Mouse (Mus musculus) T-helper 1 cell (primary cell): Measurements from ENCODE around the gene Stra6l.

Experiments
- in situ Hi-C: fragments of 300-600 bp; cut with MboI, MseI; formaldehyde crosslinking; loops from one replicate; pipeline ENCODE4 v1.15.1; 2025; ENCODE audit warnings: high pct_unique_total_duplicates

Stra6l gene

DNA sequence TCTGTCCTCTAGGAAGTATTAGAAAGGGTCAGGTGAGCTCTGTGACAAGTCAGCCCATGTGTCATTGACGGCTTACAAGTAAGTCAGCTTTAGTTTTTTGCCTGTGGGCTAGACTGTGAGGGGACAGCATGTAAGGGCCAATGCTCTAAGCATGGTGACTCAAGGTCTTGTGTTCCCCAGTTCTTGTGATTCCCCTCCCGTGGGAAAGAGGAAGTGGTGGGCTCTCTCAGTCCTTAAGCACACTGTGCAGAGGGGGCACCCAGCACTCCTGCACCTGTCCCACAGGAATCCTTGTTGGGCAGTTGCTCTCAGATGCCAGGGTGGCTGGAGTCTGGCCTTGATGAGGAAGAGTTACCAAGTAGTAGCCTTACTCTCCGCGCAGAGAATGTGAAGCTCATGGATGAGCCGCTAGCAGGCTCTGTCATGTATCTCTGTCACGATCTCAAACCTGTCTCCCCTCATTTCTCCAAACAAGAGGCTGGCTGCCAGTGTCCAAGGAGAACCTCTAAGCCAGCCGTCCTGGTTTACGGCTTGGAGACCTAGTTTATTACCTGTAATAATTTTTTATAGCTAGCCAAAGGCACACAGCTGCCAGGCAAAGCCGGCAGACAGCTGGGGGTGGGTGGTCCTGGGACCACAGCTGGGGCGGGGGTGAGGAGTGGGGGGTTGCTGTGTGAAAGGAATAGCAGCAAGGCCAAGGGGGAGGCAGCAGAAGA is at the start of gene Stra6l:
TSS of gene Stra6l (plus strand) at position 556 of the 716 bp plus-strand sequence.
- in situ Hi-C loops = no loop called here

DNA sequence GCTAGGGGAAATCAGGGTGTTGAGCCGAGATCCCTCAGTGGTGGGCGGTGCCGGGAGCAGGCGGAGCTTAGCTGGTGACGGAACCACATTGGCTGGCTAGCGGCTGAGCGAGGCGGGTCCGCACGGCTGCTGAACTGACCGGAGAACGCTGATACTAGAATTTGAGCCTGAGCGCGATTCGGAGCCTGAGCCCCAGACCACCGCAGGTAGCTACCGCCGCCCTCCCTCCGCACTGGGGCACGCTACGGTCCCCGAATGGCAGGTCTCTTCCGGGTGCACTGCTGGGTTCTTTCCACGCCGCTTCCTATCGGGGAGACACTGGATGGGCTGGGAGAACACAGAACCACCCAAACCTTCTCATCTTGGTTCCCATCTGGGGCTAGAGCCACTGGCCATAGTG is 49.5 kb upstream of the Stra6l start, which contains the start of gene Aldh1b1:
TSS of gene Aldh1b1 (plus strand) at position 59 of the 400 bp plus-strand sequence.
- in situ Hi-C loops = no loop called here

DNA sequence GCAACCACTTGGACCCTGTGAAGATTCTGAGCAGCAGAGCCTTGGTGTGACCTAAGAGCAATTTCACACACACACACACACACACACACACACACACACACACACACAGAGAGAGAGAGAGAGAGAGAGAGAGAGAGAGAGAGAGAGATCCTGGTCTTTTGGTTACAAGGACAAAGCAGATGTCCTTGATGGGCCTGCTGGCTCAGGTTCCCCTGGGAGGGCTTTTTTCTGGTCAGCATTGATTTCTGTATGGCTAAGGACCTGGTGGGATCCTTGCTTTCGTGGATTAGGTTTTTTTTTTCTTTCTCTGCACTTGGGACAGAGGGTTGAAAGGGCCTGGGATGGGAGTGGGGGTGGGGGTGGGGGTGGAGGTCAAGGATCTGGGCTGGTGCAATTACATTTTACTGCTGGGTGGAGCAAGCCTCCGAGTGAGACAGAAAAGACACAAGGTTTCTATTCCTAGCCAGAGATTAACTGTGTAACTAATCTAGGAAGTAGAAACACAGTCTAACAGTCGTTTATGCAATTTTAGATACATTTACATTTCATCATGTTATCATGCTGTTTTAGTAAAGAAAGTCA is 48.4 kb upstream of the Stra6l start:
- in situ Hi-C loops = no loop called here

DNA sequence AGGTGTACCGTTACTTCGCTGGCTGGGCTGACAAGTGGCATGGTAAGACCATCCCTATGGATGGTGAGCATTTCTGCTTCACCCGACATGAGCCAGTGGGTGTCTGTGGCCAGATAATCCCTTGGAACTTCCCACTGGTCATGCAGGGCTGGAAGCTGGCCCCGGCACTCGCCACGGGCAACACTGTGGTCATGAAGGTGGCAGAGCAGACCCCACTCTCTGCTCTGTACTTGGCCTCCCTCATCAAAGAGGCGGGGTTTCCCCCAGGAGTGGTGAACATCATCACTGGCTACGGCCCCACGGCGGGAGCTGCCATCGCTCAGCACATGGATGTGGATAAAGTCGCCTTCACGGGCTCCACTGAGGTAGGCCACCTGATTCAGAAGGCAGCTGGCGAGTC is 45.6 kb upstream of the Stra6l start:
- in situ Hi-C loops = no loop called here

DNA sequence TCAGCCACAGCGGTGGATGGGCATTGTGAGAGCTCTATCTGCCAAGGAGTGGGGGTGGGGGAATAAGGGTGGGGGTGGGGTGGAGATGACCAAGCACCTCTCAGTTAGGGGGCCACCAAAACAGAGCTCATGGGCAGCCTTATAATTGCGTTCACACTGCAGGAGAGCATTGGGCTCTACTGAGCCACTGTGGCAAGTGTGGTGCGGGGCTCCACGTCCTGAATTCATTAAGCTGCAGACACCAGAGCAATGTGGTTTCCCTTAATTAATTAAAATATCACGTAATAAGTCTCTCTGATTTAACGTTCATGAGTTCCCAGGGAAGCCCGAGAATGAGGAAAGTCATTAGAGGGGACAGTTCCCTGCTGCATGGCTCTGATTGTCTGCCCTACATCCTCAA is 40.4 kb upstream of the Stra6l start:
- in situ Hi-C loops = no loop called here

DNA sequence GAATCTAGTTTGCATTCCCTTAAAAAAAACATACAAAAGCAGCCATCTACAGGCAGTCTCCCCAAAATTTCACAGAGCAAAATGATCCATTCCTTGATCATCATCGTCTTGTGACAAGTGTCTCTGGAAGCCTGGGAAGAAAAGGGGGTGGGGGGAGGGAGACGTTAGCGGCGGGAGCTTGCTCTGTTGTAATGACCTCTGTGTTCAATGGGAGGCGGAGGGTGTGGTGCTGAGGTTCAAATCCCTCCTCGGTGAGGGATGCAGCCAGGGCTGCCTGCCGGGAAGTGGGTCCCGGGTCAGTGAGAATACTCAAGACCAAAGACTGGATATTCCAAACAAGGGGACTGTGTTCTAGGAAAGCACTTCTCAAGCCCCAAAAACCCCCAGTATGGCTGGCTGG is 37.2 kb upstream of the Stra6l start:
- in situ Hi-C loops = no loop called here

DNA sequence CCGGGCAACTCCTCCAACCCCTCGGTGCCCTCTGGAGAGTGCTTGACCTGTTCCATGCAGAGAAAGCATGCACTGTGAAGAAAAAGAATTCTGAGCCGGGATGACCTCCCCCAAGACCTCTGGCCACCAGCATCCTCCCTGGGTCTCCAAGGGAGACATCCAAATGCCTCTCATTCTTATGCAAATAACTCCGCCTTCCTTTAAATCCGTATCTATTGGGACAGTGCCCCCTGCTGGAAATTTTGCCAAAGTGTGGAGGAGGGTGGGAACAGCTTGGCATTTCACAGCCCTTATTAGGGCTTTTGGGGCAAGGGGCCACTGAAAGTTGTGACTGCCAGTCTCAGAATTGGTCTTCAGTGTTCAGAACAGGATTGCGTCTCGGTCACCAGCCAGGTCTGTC is 32.9 kb upstream of the Stra6l start:
- in situ Hi-C loops = no loop called here

DNA sequence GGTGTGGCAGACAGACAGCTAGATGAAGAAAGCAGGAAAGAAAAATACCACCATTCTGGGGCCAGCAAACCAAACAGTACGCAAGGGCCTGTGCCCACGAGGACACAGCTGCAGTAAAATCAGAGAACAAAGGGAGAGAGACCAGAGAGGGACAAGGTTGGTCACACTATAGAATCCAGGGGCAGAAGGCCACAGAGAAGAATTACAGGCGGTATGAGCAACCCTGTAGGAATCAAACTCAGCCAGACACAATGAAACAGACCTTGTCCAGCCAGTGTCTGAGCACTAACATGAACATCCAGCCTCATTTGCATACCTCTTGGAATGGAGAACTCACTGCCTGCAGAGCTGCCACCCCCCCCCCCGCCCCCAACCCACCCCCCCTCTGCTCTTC is 29.7 kb upstream of the Stra6l start:
- in situ Hi-C loops = no loop called here

DNA sequence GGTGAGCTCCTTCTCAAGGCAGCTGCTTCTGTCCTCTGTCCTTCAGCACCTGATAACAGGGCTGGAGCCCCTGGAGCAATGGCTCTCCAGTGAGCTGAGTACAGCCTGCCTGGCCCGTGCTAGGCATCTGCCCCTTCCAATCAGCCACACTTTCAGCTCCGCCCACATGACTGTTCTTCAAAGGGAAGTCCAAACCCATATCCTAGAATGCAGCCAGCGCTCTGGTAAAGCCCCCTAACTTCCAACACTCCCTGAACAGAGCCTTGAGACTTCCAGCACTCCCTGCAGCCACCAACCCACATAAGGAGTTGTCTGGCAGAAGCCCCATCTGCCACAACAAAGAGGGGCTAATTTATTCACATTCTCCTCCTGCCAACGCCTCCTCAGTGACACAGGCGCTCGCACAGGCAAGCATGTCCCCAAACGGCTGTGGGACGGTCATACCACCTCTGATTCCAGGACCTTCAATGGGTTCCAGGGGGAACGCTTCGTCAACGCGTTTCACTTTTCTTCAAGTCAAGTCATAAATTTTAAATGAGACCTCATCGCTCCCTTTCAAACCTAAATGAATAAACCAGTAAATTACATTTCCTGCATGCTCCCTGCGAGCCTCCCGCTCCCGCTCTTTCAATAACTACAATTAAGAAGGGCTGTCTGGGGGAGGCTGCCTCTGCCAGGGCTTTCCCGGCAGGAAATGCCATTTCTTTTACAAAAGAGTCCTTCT is 29.1 kb upstream of the Stra6l start:
- in situ Hi-C loops = no loop called here

DNA sequence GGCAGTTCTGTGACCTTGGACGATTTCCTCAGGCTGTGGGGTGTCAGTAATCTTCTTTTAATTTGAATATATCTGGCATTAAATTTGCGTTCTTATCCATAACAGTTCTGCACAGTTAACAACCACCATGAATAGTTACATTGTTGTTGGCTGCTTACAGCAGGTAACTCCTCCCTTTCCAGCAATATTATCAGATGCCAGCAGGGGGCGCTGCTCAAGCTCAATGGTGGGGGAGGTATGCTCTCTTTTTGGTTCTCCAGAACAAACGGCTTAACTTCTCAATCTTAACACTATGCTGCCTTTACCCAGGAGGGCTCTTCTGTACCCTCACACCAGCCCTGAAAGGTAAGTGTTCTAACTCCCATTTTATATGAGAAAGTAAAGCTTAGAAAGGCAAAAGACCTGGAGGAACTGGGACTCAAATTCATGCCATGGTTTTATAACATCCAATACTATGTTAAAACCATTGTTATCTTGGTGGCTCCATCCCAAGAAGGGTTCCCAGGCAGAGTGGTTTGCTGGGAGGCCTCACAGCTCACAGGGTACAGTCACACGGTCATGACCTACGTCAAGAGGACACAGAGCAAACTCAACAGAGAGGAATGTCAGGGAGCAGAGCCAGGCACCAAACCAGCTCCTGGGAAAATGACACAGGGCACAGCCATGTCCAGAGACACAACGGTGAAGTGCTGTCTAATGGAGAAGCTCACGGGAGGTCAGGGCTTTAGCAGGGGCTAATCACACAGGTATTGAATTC is 28.2 kb upstream of the Stra6l start:
- in situ Hi-C loops = no loop called here

DNA sequence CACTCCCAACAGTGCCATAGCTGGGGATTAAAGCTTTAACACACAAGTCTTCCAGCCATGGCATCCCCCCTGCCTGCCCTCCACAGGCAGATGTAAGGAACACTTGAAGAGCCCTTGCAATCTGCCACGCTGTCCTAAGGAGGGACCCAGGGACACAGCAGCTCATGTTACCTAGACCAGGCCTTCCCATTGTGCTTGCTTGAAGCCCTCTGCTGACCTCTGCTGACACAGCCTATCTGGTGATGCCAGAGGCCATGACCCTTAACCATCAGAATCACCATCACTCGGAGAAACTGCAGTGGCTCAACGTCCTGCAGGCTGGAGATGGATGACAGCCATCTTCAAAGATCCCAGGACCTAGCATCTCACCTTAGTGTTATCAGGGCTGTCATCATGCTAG is 26.5 kb upstream of the Stra6l start:
- in situ Hi-C loops = no loop called here

DNA sequence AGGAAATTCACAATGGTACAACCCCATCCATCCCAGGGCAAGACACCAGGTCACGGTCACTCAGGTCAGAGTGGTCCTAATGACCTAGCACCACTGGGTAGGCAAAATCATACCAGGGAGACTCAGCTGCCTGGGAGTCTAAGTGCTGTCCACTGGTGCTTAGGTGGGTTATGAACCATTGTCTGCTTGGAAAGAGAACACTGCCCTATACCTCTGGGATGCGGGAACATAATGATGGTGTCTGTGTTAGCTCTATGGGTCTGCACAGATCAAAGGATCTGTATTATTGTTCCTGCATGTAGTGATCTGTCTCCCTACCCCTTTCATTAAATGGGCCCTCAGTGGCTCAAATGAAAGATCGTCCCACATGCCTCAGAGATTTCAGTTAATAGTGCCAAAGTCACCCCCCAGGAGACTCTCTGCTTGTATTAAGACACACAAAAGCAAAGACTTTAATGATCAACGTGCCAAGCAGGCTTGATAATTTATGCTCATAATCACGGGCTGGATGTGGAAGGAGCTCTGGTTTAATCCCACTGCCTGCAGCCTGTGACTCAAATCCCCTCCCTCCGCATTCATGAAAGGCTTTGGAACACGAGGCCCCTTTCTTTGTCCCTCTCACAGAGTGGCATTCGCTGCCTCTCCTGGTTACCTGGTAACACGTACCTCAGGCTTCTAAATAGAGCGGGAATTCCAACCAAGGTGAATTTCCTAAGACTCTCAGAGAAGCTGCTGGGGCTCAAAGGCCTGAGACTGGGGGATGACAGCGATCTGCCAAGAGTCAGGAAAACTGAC is 25.5 kb upstream of the Stra6l start:
- in situ Hi-C loops = no loop called here

DNA sequence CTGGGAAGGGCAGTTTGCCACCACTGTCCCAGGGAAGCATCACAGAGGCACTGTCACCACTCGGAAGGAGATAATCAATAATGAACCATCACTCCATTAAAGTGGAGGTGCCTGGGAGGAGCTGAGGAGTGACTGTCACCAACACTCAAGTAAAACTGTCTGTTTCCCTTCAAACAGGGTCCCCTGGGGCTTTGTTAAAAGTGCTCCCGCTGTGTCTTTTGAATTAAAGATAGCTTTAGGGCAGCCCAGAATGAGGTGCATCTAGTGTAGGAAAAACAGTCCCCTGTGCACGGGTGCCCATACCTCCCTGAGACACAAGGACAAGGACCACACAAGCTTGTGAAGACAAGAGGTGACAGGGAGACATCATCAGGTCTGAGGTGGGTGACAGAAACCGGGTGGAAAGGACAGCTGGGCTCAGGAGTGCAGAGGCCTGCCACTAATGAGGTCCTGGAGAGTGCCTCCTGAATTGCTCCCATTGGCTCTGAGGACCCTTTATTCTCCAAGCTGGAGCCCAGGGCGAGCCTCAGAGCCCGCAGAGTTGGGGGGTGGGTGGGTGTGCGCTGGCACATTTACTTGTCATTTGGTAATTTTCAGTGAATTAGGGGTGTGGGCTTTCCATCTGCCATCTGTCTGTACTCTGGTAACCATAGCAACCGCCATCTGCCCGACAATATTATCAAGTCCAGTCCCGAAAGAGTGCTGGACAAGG is 24.3 kb upstream of the Stra6l start:
- in situ Hi-C loops = no loop called here

DNA sequence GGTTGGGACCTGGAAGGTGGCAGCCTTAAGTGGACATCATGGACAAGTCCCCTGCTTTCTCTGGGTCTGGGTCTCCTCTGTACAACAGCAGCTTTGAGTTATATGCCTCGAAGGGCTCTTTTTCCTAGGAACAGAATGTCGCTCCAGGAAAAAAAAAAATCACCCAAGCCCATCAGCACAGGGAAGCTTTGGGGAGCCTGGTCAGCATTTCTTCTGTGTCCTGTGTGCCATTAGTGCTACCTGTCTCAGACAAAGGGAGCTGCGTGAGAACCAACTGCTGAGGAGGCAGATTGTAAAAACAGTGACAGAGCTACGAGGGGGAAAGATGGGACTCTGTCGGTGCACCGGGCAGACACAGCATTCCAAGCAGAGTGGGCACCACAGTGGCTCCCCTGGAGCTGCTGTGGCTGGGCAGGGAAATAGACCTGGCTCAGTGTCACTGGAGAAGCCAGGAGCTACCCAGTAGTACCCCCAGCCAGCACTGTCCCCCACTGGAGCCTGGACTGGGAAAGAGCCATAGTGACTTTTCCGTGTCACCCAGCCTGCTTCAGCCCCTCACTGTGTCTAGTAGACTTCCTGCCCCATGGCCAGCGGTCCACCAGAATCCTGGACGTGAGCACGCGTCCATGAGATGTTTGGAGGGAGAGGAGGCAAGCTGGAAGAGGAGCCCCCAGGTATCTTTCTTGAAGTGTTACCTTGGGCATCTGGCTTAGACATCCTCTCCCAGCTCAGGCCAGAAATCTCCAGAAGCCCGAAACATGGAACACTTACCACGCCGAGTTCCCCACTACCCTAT is 23.5 kb upstream of the Stra6l start:
- in situ Hi-C loops = no loop called here

DNA sequence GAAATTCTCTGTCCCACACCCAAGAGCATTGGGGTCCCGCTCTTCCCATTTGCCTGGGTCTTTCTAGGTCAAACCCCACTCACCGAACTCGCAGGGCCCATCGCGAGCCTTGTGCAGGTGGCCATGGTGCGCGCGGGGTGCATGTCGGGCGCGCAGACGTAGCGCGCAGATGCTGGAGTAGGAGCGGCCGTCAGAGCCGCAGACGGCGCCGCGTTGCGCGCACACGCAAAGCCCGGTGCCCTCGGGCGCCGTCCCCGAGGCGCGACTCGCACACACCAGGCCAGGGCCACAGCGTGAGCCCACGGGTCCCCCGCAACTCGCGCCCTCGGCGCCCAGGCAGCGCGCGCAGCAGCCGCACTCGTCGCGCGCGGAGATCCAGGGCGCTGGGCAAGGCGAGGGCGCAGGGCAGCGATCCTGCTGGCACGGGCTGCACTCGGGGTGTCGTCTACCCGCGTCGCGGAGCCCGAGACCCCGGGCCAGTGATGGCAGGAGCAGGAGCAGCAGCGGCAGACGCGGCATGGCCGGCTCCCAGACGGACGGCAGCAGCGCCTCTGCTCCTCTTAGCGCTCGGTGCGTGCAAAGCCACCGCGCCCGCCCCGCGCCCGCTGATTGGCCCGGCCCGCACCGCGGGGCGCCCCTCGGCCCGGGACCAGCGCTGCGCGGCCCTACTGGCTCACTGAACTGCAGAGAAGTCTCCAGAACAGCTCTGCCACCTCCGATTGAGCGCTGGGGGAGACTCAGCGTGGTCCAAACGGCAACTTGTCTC is 22.0 kb upstream of the Stra6l start, which contains the start of gene Igfbpl1:
TSS of gene Igfbpl1 (minus strand) at position 649 of the 766 bp plus-strand sequence.
- in situ Hi-C loops = no loop called here

DNA sequence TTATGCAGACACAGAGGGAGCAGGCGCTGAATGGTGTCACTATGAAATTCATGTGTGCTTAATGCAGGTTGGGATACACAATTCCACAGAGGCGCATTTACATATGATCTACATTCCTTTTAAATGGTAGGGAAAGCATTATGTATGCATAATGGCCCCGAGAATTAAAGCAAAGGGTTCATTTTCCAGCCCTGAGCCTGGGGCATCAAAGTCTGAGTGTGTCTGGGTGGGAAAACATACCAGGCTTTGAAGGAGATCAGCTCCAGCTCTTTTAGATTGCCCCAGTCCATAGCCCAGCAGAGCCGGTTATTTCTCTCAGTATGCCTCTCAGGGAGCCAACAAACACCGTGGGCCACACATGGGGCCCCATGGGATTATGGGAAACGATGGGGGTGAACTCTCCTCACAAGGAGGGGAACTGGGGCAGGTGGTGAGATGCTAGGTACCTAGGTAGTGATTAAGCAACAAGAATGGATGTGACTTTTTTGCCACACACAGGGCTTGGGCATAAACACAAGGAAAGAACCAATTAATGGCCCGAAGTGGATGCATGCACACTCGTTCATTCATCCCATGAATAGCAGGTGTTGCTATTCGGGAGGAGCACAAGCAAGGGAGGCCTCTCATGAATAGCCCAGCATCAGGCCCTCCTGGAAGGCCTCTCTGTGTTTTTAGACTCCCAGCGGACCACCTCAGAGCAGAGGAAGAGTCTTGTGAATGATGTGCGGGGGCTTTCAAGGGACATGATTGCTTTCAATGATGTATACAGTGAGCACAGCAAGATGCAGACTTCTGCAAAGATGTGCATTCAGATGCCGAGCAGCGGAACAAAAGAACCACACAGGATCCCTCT is 18.3 kb upstream of the Stra6l start:
- in situ Hi-C loops = no loop called here

DNA sequence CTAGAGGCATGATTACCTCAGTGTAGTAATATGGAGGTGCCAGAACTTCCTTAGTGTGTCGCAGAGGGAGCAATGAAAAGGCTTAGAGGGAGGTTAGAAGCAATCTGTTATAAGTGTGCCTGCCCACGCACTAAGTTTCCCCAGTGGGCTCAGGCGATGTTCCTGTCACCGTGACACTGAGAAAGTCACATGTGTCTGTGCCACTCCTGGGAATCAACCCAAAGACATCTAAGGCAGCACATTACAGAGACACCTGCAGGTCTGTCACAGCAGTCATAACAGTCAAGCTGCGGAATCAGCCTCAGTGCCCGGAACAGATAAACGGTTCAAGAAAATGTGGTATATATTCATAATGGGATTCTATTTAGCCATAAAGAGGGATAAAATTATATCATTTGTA is 16.5 kb upstream of the Stra6l start:
- in situ Hi-C loops = no loop called here

DNA sequence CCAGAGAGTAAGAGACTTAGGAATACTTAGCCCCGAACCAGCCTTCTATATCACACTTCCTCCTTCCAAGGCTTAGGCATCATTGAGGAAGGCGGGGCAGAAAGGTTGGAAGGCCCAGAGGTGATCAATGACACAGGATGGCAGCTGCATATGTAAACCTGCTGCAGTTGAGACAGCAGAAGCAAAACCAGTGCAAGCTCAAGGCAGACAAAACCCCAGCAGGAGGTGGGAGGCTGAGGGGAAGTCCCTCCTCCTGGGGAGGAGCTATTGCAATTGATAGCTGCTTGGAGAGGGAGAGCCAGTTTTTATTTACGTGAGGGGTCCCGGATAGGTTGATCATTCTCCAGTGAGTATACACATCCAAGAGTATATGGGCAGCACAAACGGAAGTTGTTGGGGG is 15.0 kb upstream of the Stra6l start:
- in situ Hi-C loops = no loop called here
